Mouse (Mus musculus) forebrain, postnatal 0 days (tissue): ENCODE results near the gene Ccdc97. TPM values are rescaled to one million over a fixed set of nuclear protein-coding genes. Genes with fewer than 3 reads are reported as not detected.

Experiments used
- ATAC-seq: fragments of 200-750 bp; cut with Nextera tagmentation; 2 replicates; pipeline ENCODE4 v1.8.0; 2017; ENCODE audit warnings: mild to moderate bottlenecking, moderate library complexity
- DNase-seq: peaks from one replicate; pipeline ENCODE4 v3.0.0-alpha.2; 2015
- H3K27ac ChIP-seq: fragments of 300-500 bp; sonication (generic); 2 replicates; pipeline ENCODE4 v1.5.1; 2014; ENCODE audit warnings: low read depth, mild to moderate bottlenecking, antibody characterized with exemption, low read length, moderate library complexity, mixed read lengths
- H3K27me3 ChIP-seq: fragments of 300-500 bp; sonication (generic); 2 replicates; pipeline ENCODE4 v1.6.1; 2014; ENCODE audit warnings: mild to moderate bottlenecking, low read length, mixed read lengths; ENCODE audit not compliant: insufficient read depth
- H3K36me3 ChIP-seq: fragments of 300-500 bp; sonication (generic); 2 replicates; pipeline ENCODE4 v1.6.1; 2014; ENCODE audit warnings: mild to moderate bottlenecking, moderate library complexity; ENCODE audit not compliant: insufficient read depth
- H3K4me1 ChIP-seq: fragments of 300-500 bp; sonication (generic); 2 replicates; pipeline ENCODE4 v1.6.1; 2014; ENCODE audit warnings: antibody characterized with exemption; ENCODE audit not compliant: insufficient read depth
- H3K4me2 ChIP-seq: fragments of 300-500 bp; sonication (generic); 2 replicates; pipeline ENCODE4 v1.6.1; 2014; ENCODE audit warnings: low read depth, mild to moderate bottlenecking, moderate library complexity
- H3K4me3 ChIP-seq: fragments of 300-500 bp; sonication (generic); 2 replicates; pipeline ENCODE4 v1.5.1; 2014; ENCODE audit warnings: low read depth, low read length, mixed read lengths
- H3K9ac ChIP-seq: fragments of 300-500 bp; sonication (generic); 2 replicates; pipeline ENCODE4 v1.6.1; 2014; ENCODE audit warnings: mild to moderate bottlenecking
- H3K9me3 ChIP-seq: fragments of 300-500 bp; sonication (generic); 2 replicates; pipeline ENCODE4 v1.6.1; 2016; ENCODE audit warnings: low read length
- CTCF ChIP-seq: sonication (generic); IDR thresholded peaks from 2 replicates; pipeline ENCODE4 v1.5.1; 2016; ENCODE audit warnings: antibody characterized with exemption, control low read depth, low read depth
- WGBS: fragments of 180-500 bp; shearing (Covaris S2); extraction: QIAGEN DNeasy Blood & Tissue Kit; methylation state at CpG from one replicate; pipeline ENCODE4 v1.1.7; 2014; 5-methylcytosine and 5-hydroxymethylcytosine counted together
- polyA plus RNA-seq: library from polyadenylated mRNA; unstranded; fragments of >200 nt; fragmentation: Nextera tagmentation; extraction: Ambion mirVana; gene quantifications from 2 replicates; pipeline ENCODE4 v1.2.1, GENCODE M21; 2015
- total RNA-seq: library from RNA; depleted of rRNA; stranded (reverse); fragments of >200 nt; gene quantifications from 2 replicates; pipeline ENCODE4 v1.2.3, GENCODE M21; 2014

Gene Ccdc97
- total and polyA plus RNA-seq, 2 experiments from 2014 or later = 31.7 to 37.6 TPM

DNA sequence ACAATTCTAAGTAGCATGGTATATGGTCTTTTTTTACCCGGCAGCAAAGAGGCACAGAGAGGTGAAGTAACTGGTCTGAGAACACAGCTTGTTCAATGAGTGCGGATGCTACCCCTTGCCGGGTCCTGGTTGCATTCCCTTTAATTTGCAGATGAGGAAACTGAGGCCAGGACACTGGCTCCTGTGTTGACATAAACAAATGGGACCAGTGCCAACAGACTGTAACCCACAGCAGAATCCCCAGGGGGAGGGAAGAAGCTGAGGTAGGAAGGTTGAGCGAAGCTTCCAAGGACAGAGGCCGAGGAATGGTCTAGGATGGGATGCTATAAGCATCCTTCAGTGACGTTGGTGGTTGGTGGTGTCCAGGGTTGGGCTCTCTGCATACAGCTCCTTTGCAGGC, 43.5 kb downstream of the Ccdc97 start:
- WGBS = 43% methylated on average over 6 of the region's 6 CpGs
- no peak for ATAC-seq

DNA sequence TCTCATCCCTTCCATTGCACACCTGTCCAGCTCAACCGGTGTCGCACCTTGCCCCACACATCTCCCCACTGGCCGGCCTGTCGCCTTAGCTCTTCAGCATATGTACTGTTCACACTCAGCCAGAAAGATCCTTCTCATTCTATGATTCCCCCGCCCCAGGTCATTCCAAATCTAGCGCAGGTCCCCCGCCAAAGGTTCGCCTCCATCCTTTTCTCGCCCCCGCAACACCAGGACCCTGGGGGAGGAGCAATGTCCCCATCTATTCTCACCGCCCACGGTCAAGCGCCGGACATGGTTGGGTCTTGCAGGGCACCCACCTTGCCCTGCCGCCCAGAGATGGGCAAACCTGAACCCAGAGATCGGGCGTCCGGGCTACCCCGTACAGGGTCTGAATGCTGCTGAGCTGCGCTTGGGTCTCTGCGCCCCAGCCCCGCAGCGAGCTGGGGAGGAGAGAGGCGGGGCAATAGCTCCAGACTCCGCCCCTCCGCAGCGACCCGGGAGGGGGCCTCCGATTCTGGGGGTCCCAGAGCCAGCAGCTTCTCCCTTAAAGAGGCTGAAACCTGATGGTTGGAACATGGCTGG, 44.1 kb downstream of the Ccdc97 start, which contains the start of gene Tmem91:
Gene Tmem91, minus strand, starts transcription at position 448 of the 582 bp plus-strand sequence.
- Histone ChIP-seq H3K4me2 (peak within 1 kb of the TSS; percentile 58), H3K9ac (peak within 1 kb of the TSS; percentile 55), H3K27ac (no peak within 1 kb of the TSS), H3K27me3 (peaks cover 7% of the 10 kb centered on the region; the same call in 1 of the 2 replicates), H3K9me3 (no peaks in the 10 kb centered on the region), H3K4me3 (peak within 1 kb of the TSS; percentile 38), H3K4me1 (peaks cover 4% of the 10 kb centered on the region; the same call in 1 of the 2 replicates), H3K36me3 (no peaks in the 10 kb centered on the region)
- no peak for TF ChIP-seq CTCF
- ATAC-seq (peak; percentile 28; the same call in 1 of the 2 replicates), DNase-seq (no peak)
- 4% methylated on average over 29 of the region's 29 CpGs for WGBS

More for the DNA sequence above, 43.5 kb downstream of the Ccdc97 start:
- TF ChIP-seq CTCF = no peak
- Histone ChIP-seq H3K4me3 (peak overlapping the region; percentile 38), H3K36me3 (no peaks in the 10 kb centered on the region), H3K27ac (no peak overlapping the region), H3K4me2 (peak overlapping the region; percentile 58), H3K9me3 (no peaks in the 10 kb centered on the region), H3K4me1 (peaks cover 8% of the 10 kb centered on the region; the same call in 1 of the 2 replicates), H3K9ac (peak overlapping the region; percentile 55), H3K27me3 (peaks cover 7% of the 10 kb centered on the region; the same call in 1 of the 2 replicates)
- no peak for DNase-seq

DNA sequence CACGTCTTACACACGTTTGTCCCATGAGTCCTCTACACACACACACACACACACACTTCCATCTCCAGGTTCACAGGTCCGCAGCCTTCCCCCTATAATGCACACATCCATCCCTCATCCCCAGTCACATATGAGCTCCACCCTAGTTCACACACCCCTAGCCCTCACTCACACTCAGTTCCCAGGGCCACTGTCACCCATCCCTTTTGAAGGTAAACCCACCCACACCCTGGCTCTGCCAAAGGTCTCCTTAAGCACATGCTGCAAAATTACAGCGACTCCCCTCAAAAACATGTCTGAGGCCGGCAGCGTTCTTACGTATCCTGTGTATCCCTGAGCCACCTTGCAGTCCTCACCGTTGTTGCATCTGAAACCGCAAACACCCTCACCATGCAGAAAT, 44.6 kb downstream of the Ccdc97 start:
- TF ChIP-seq CTCF = no peak
- Histone ChIP-seq H3K4me2 (peak overlapping the region; percentile 58), H3K27me3 (peaks cover 7% of the 10 kb centered on the region; the same call in 1 of the 2 replicates), H3K36me3 (peaks cover 1% of the 10 kb centered on the region; the same call in 1 of the 2 replicates), H3K27ac (no peak overlapping the region), H3K9ac (peak overlapping the region; percentile 55; the same call in 1 of the 2 replicates), H3K4me1 (peaks cover 4% of the 10 kb centered on the region; the same call in 1 of the 2 replicates), H3K4me3 (peak overlapping the region; percentile 38), H3K9me3 (no peaks in the 10 kb centered on the region)
- no peak for DNase-seq
- no peak for ATAC-seq
- WGBS = 27% methylated on average over 9 of the region's 9 CpGs

DNA sequence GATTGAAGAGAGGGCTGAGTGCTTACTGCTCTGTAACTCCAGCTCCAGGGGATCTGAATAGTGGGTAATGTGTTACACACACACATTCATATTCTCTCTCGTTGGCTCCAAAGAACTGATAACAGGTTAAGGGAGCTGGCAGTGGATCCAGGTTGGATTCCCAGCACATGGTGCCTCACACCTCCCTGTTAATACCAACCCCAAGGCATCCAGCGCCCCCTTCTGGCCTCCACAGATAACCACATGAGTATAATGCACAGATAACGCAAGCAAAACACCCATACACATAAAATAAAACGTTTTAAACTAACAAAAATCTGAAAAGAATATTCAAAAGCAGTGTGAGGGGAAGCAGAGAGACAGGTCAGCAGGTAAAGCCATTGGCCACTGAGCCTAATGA, 46.4 kb downstream of the Ccdc97 start:
- 0 out of 2 replicates have a peak, but pooled peaks have one; percentile 5 for TF ChIP-seq CTCF
- H3K9ac ChIP-seq = no peak overlapping the region
- H3K4me2 ChIP-seq = no peak overlapping the region
- peaks cover 4% of the 10 kb centered on the region; the same call in 1 of the 2 replicates for H3K4me1 ChIP-seq
- DNase-seq = no peak
- no peaks in the 10 kb centered on the region for H3K9me3 ChIP-seq
- ATAC-seq = no peak
- no peak overlapping the region for H3K4me3 ChIP-seq
- H3K36me3 ChIP-seq = peaks cover 16% of the 10 kb centered on the region
- H3K27ac ChIP-seq = no peak overlapping the region
- peaks cover 7% of the 10 kb centered on the region; the same call in 1 of the 2 replicates for H3K27me3 ChIP-seq
- WGBS = 51% methylated on average over 4 of the region's 4 CpGs

DNA sequence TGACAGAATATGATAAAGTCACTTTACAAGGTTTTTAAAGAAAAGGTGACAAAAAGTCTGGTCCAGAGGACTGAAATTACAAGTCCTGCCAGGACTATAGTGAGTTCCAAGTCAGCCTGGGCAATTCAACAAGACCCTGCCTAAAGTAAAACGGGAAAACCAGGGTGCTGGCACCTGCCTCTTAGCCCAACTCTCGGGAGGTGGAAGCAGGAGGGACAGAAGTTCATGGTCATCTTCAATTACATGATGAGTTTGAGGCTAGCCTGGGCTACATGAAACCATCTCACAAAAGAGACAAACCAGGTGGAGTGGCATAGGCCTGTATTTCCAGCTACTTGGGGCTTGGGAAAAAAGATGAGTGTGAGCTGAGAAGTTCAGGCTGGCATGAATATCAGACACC, 47.2 kb downstream of the Ccdc97 start:
- ATAC-seq (no peak), DNase-seq (no peak)
- peaks cover 16% of the 10 kb centered on the region for H3K36me3 ChIP-seq
- no peak overlapping the region for H3K9ac ChIP-seq
- H3K27ac ChIP-seq = no peak overlapping the region
- no peak for TF ChIP-seq CTCF
- peaks cover under 1% of the 10 kb centered on the region; the same call in 1 of the 2 replicates for H3K4me1 ChIP-seq
- 63% methylated on average over 2 of the region's 2 CpGs for WGBS
- no peak overlapping the region for H3K4me3 ChIP-seq
- peaks cover 7% of the 10 kb centered on the region; the same call in 1 of the 2 replicates for H3K27me3 ChIP-seq
- H3K9me3 ChIP-seq = no peaks in the 10 kb centered on the region
- H3K4me2 ChIP-seq = no peak overlapping the region

DNA sequence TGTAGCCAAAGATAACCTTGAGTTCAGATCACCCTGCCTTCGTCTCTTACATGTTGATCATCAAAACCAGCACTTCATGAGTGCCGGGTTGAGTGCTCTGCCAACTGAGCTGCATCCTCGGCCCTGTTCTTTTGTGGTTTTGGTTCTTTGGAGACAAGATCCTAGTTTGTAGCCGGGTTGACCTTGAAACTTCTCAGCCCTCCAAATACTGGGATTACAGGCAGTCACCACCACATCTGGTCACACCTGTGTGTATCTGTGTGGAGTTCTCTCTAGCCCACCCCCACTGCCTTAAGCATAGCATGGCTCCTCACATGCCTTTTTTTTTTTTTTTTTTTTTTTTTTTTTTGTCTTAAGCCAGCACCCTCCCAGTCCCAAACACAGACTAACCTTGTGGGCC, 48.8 kb downstream of the Ccdc97 start:
- H3K36me3 ChIP-seq = peaks cover 18% of the 10 kb centered on the region
- TF ChIP-seq CTCF = no peak
- ATAC-seq = no peak
- H3K4me1 ChIP-seq = no peaks in the 10 kb centered on the region; the same call in 1 of the 2 replicates
- H3K4me3 ChIP-seq = no peak overlapping the region
- no peak overlapping the region for H3K27ac ChIP-seq
- WGBS = 92% methylated on average over 4 of the region's 4 CpGs
- H3K9ac ChIP-seq = no peak overlapping the region
- DNase-seq = no peak
- H3K4me2 ChIP-seq = no peak overlapping the region
- peaks cover 7% of the 10 kb centered on the region; the same call in 1 of the 2 replicates for H3K27me3 ChIP-seq
- no peaks in the 10 kb centered on the region for H3K9me3 ChIP-seq

DNA sequence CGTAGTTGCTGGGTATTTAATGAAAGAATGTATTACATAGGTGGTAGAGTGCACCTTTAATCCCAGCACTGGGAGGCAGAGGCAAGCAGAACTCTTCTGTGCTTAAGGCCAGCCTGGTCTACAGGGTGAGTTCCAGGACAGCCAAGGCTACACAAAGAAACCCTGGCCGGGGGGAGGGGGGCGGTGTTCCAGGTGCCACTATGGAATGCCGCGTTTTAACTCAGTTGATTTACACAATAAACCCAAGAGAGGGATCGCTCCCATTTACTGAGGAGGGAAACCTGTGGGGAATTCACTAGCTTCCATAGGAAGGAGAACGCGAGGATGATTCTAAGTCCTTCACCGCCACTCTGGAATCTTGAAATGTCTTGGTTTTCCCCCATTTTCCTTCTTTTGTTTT, 49.3 kb downstream of the Ccdc97 start:
- Histone ChIP-seq H3K4me1 (no peaks in the 10 kb centered on the region), H3K27ac (no peak overlapping the region), H3K4me3 (no peak overlapping the region), H3K36me3 (peaks cover 22% of the 10 kb centered on the region), H3K9me3 (no peaks in the 10 kb centered on the region), H3K27me3 (peaks cover 6% of the 10 kb centered on the region; the same call in 1 of the 2 replicates), H3K9ac (no peak overlapping the region), H3K4me2 (no peak overlapping the region)
- ATAC-seq (no peak), DNase-seq (no peak)
- TF ChIP-seq CTCF = no peak
- WGBS = 84% methylated on average over 9 of the region's 9 CpGs
